Mouse (Mus musculus) thymus, adult 2 months (tissue): ENCODE measurements around the gene Lce3d. TPM values are rescaled to one million over a fixed set of nuclear protein-coding genes. Genes with fewer than 3 reads are reported as not detected.

Experiments
- DNase-seq: peaks from one replicate; pipeline ENCODE4 v3.0.0; 2021
- H3K27ac ChIP-seq: fragments of 200-500 bp; 2 replicates; pipeline ENCODE4 v1.5.1; 2012; ENCODE audit warnings: low read length, control low read depth; ENCODE audit not compliant: control insufficient read depth, insufficient read depth
- H3K27me3 ChIP-seq: fragments of 200-500 bp; 2 replicates; pipeline ENCODE4 v1.6.1; 2012; ENCODE audit warnings: mild to moderate bottlenecking, low read length, moderate library complexity, mixed read lengths; ENCODE audit not compliant: control insufficient read depth, insufficient read depth
- H3K36me3 ChIP-seq: fragments of 200-500 bp; 2 replicates; pipeline ENCODE4 v1.6.1; 2012; ENCODE audit warnings: mild to moderate bottlenecking, low read length, moderate library complexity; ENCODE audit not compliant: control insufficient read depth, insufficient read depth
- H3K4me1 ChIP-seq: fragments of 200-500 bp; replicated peaks from 2 replicates; pipeline ENCODE4 v1.6.1; 2012; ENCODE audit warnings: low read length; ENCODE audit not compliant: control insufficient read depth, insufficient read depth
- H3K4me3 ChIP-seq: fragments of 200-500 bp; 2 replicates; pipeline ENCODE4 v1.5.1; 2012; ENCODE audit warnings: mild to moderate bottlenecking, low read length, control low read depth, moderate library complexity; ENCODE audit not compliant: control insufficient read depth, insufficient read depth
- CTCF ChIP-seq: fragments of 200-500 bp; IDR thresholded peaks from 2 replicates; pipeline ENCODE4 v1.5.1; 2012; ENCODE audit warnings: mild to moderate bottlenecking, control low read depth, low read length, moderate library complexity, borderline replicate concordance; ENCODE audit not compliant: control insufficient read depth, poor library complexity, insufficient read depth; ENCODE audit errors: extremely low read depth
- POLR2A ChIP-seq: fragments of 200-500 bp; IDR thresholded peaks from 2 replicates; pipeline ENCODE4 v1.6.1; 2012; ENCODE audit warnings: mild to moderate bottlenecking, low read length, control low read depth, moderate library complexity; ENCODE audit not compliant: control insufficient read depth, poor library complexity, insufficient read depth; ENCODE audit errors: extremely low read depth
- WGBS: fragments of 180-500 bp; shearing (Covaris S2); methylation state at CpG from one replicate; pipeline ENCODE4 v1.1.7; 2018; 5-methylcytosine and 5-hydroxymethylcytosine counted together
- polyA plus RNA-seq: library from polyadenylated mRNA; depleted of rRNA; stranded (reverse); fragments of >200 nt; gene quantifications from 2 replicates; pipeline ENCODE4 v1.2.3, GENCODE M21; 2012; rRNA removed

Gene Lce3d
- polyA plus RNA-seq = not detected in 2 replicates

GRCm38 (mm10) chr3:92957090-92957489, at the start of gene Lce3d:
Lce3d (plus strand) TSS chr3:92957390.
- Histone ChIP-seq H3K36me3 (no peaks in the 10 kb centered on the region), H3K27me3 (no peaks in the 10 kb centered on the region), H3K27ac (no peak within 1 kb of the TSS), H3K4me3 (no peak within 1 kb of the TSS), H3K4me1 (no peaks in the 10 kb centered on the region)
- TF ChIP-seq CTCF (no peak), POLR2A (no peak)
- no peak for DNase-seq
- WGBS = 91% methylated on average over 1 of the region's 1 CpGs

- no peak overlapping the region for H3K4me3 ChIP-seq
- TF ChIP-seq CTCF = no peak
- no peak for TF ChIP-seq POLR2A
- 34% methylated on average over 4 of the region's 4 CpGs for whole genome bisulfite sequencing
- no peaks in the 10 kb centered on the region for H3K27me3 ChIP-seq
- H3K27ac ChIP-seq = no peak overlapping the region
- H3K4me1 ChIP-seq = no peaks in the 10 kb centered on the region
- H3K36me3 ChIP-seq = no peaks in the 10 kb centered on the region
- no peak for DNase-seq
Observed at GRCm38 (mm10) chr3:92907571-92907970, 49.6 kb upstream of the Lce3d start.

- TF ChIP-seq POLR2A (no peak), CTCF (no peak)
- 69% methylated on average over 4 of the region's 4 CpGs for WGBS
- H3K27me3 ChIP-seq = no peaks in the 10 kb centered on the region
- DNase-seq = no peak
- H3K4me1 ChIP-seq = no peaks in the 10 kb centered on the region
- no peaks in the 10 kb centered on the region for H3K36me3 ChIP-seq
- no peak overlapping the region for H3K4me3 ChIP-seq
- no peak overlapping the region for H3K27ac ChIP-seq
Observed at GRCm38 (mm10) chr3:92920364-92920763, 36.8 kb upstream of the Lce3d start.

- Histone ChIP-seq H3K36me3 (no peaks in the 10 kb centered on the region), H3K4me1 (no peaks in the 10 kb centered on the region), H3K27ac (no peak within 1 kb of the TSS), H3K4me3 (no peak within 1 kb of the TSS), H3K27me3 (no peaks in the 10 kb centered on the region)
- 45% methylated on average over 2 of the region's 2 CpGs for WGBS
- no peak for DNase-seq
- TF ChIP-seq CTCF = no peak
- TF ChIP-seq POLR2A = no peak
Observed at GRCm38 (mm10) chr3:92926130-92926529, 31.1 kb upstream of the Lce3d start, which contains the start of gene Lce3a. Lce3a (minus strand) TSS chr3:92926230.

GRCm38 (mm10) chr3:92932679-92933078, 24.5 kb upstream of the Lce3d start, which contains the start of gene Lce3b:
Lce3b (plus strand) TSS chr3:92932979.
- no peak for DNase-seq
- Histone ChIP-seq H3K27me3 (no peaks in the 10 kb centered on the region), H3K36me3 (no peaks in the 10 kb centered on the region), H3K4me3 (no peak within 1 kb of the TSS), H3K4me1 (no peaks in the 10 kb centered on the region), H3K27ac (no peak within 1 kb of the TSS)
- TF ChIP-seq POLR2A (no peak), CTCF (no peak)
- WGBS = 56% methylated on average over 2 of the region's 2 CpGs

- Histone ChIP-seq H3K27me3 (no peaks in the 10 kb centered on the region), H3K27ac (no peak within 1 kb of the TSS), H3K4me3 (no peak within 1 kb of the TSS), H3K36me3 (no peaks in the 10 kb centered on the region), H3K4me1 (no peaks in the 10 kb centered on the region)
- WGBS = 74% methylated on average over 1 of the region's 1 CpGs
- no peak for DNase-seq
- TF ChIP-seq POLR2A (no peak), CTCF (no peak)
Observed at GRCm38 (mm10) chr3:92944186-92944585, 13.0 kb upstream of the Lce3d start, which contains the start of gene Lce3c. Lce3c (plus strand) TSS chr3:92944486.

- H3K4me3 ChIP-seq = no peak within 1 kb of the TSS
- no peaks in the 10 kb centered on the region for H3K4me1 ChIP-seq
- 96% methylated on average over 2 of the region's 2 CpGs for WGBS
- H3K36me3 ChIP-seq = no peaks in the 10 kb centered on the region
- H3K27me3 ChIP-seq = no peaks in the 10 kb centered on the region
- no peak within 1 kb of the TSS for H3K27ac ChIP-seq
- no peak for DNase-seq
- TF ChIP-seq POLR2A = no peak
- no peak for TF ChIP-seq CTCF
Observed at GRCm38 (mm10) chr3:92966761-92967160, 9.6 kb downstream of the Lce3d start, which contains the start of gene Lce3e. Lce3e (plus strand) TSS chr3:92967061.
